Mouse (Mus musculus) heart, embryonic 11.5 days (tissue): ENCODE measurements at regions not wholly inside any gene's neighbourhood (a gene's known extent, or its start where the extent isn't known, plus 50 kb on each side); places are given as distances from the start of the nearest gene placed in this dataset.
"Not testable (repeated sequence)": the region's sequence is repeated elsewhere in the genome, so short reads cannot be mapped to it uniquely, and the experiment has no call there.

Experiments used
- ATAC-seq: fragments of 200-750 bp; cut with Nextera tagmentation; replicated peaks from 2 replicates; pipeline ENCODE4 v1.8.0; 2017; ENCODE audit warnings: moderate library complexity; ENCODE audit not compliant: insufficient number of reproducible peaks, low FRiP score, low TSS enrichment
- H3K27ac ChIP-seq: fragments of 300-500 bp; sonication (generic); 2 replicates; pipeline ENCODE4 v1.5.1; 2014; ENCODE audit warnings: mild to moderate bottlenecking, low read depth, low read length
- H3K27me3 ChIP-seq: fragments of 300-500 bp; sonication (generic); 2 replicates; pipeline ENCODE4 v1.6.1; 2014; ENCODE audit warnings: mild to moderate bottlenecking, low read length, mixed read lengths; ENCODE audit not compliant: control insufficient read depth, insufficient read depth
- H3K36me3 ChIP-seq: fragments of 300-500 bp; sonication (generic); 2 replicates; pipeline ENCODE4 v1.6.1; 2014; ENCODE audit warnings: mild to moderate bottlenecking, low read length, moderate library complexity, mixed read lengths; ENCODE audit not compliant: control insufficient read depth, insufficient read depth
- H3K4me1 ChIP-seq: fragments of 300-500 bp; sonication (generic); 2 replicates; pipeline ENCODE4 v1.6.1; 2014; ENCODE audit warnings: low read length; ENCODE audit not compliant: control insufficient read depth, insufficient read depth
- H3K4me2 ChIP-seq: fragments of 300-500 bp; sonication (generic); 2 replicates; pipeline ENCODE4 v1.6.1; 2014; ENCODE audit warnings: mild to moderate bottlenecking, moderate library complexity
- H3K4me3 ChIP-seq: fragments of 300-500 bp; sonication (generic); 2 replicates; pipeline ENCODE4 v1.5.1; 2014; ENCODE audit warnings: low read depth, low read length
- H3K9ac ChIP-seq: fragments of 300-500 bp; sonication (generic); 2 replicates; pipeline ENCODE4 v1.6.1; 2014; ENCODE audit warnings: mild to moderate bottlenecking, low read depth, low read length, moderate library complexity
- H3K9me3 ChIP-seq: fragments of 300-500 bp; sonication (generic); replicated peaks from 2 replicates; pipeline ENCODE4 v1.6.1; 2016; ENCODE audit warnings: low read length; ENCODE audit not compliant: control insufficient read depth
- WGBS: fragments of 180-500 bp; shearing (Covaris S2); extraction: QIAGEN DNeasy Blood & Tissue Kit; methylation state at CpG from one replicate; pipeline ENCODE4 v1.1.7; 2014; ENCODE audit not compliant: insufficient replicate concordance; 5-methylcytosine and 5-hydroxymethylcytosine counted together

DNA sequence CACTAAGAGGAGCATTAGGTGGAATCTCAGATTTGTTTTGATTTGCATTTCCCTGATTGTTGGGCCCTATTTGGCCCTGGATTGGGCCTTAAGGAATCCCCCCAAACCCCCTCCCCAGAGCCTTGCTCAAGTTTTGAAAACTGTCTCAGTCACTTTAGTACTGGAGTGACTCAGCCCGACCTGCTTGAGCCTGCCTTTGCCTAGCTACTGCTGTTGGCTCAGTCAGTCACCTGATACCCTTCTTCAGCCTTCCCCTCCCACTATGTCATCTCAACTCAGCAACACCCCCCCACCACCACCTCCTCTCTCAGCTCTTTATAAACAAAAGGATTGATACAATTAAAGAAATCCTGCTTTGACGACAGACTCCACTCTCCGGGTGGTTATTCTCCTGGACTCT lies 694.5 kb upstream of the Slc8a1 start:
- no peak overlapping the region for H3K4me3 ChIP-seq
- no peak overlapping the region for H3K9ac ChIP-seq
- no peaks in the 10 kb centered on the region for H3K36me3 ChIP-seq
- no peaks in the 10 kb centered on the region for H3K9me3 ChIP-seq
- no peak for ATAC-seq
- 41% methylated on average over 3 of the region's 3 CpGs for WGBS
- H3K27me3 ChIP-seq, result no peaks in the 10 kb centered on the region
- no peak overlapping the region for H3K4me2 ChIP-seq
- no peaks in the 10 kb centered on the region for H3K4me1 ChIP-seq
- no peak overlapping the region for H3K27ac ChIP-seq

DNA sequence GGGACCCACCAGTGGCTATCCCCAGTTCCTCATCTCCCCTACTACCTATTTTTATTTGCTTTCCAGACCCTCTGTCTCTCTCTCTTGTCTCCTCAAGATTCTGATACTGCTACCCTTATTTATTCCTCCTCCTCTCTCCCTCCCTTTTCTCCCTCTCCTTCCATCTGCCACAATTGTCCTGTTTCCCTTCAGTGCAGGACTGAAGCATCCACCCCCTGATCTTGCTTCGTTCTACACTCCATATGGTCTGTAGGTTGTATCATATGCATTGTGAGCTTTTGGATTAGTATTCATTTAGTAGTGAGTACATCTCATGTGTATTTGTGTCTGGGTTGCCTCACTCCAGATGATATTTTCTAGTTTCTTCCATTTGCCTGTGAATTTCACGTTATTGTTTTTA lies 670.1 kb upstream of the Slc8a1 start:
- Histone ChIP-seq H3K36me3 (no peaks in the 10 kb centered on the region), H3K4me2 (no peak overlapping the region), H3K9me3 (no peaks in the 10 kb centered on the region), H3K27ac (no peak overlapping the region), H3K27me3 (no peaks in the 10 kb centered on the region), H3K9ac (no peak overlapping the region), H3K4me3 (no peak overlapping the region), H3K4me1 (no peaks in the 10 kb centered on the region)
- ATAC-seq, result no peak
- 80% methylated on average over 2 of the region's 2 CpGs for WGBS

DNA sequence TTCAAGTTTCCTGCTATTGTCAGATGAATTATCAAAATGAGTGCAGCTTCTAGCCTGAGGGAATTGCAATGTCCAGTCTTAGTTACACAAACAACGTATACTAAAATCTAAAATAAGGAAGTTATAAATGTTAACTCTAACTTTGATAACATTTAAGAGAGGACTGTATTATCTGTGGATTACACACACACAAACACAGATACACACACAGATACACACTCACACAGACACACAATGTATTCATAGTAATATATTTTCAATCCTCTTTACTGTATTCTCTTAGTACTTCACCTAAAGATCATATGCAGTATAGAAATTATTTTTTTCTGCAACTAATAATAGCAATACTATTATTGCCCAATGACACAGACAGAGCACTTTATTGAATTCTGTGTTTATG lies 661.2 kb upstream of the Slc8a1 start:
- H3K9ac ChIP-seq, result no peak overlapping the region
- no peaks in the 10 kb centered on the region for H3K4me1 ChIP-seq
- no peaks in the 10 kb centered on the region for H3K9me3 ChIP-seq
- H3K36me3 ChIP-seq, result no peaks in the 10 kb centered on the region
- 77% methylated on average over 1 of the region's 1 CpGs for WGBS
- no peak overlapping the region for H3K27ac ChIP-seq
- H3K27me3 ChIP-seq, result no peaks in the 10 kb centered on the region
- ATAC-seq, result no peak
- H3K4me3 ChIP-seq, result no peak overlapping the region
- H3K4me2 ChIP-seq, result no peak overlapping the region

DNA sequence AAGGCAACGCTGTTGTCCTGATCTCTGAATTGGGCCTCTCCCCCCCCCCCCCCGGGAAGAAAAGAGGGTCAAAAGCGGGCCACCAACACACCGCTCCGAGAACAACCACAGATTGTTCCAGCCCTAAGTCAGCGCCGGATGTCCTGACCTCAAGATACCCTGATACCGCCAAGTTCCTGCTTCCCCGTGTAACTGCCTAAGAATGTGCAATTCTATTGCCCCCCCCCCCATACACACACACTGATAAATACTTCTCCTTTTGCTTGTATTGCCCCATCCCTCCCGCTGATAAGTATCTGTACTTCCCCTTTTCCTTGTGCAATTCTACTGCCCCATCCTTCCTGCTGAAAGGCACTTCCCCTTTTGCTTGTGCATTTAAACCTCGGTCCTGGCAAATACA lies 641.2 kb upstream of the Slc8a1 start:
- not testable (repeated sequence) for H3K4me3 ChIP-seq, H3K27me3 ChIP-seq, H3K9ac ChIP-seq, H3K4me2 ChIP-seq, H3K4me1 ChIP-seq, H3K27ac ChIP-seq, H3K36me3 ChIP-seq, ATAC-seq, H3K9me3 ChIP-seq
- WGBS, result 71% methylated on average over 5 of the region's 11 CpGs

DNA sequence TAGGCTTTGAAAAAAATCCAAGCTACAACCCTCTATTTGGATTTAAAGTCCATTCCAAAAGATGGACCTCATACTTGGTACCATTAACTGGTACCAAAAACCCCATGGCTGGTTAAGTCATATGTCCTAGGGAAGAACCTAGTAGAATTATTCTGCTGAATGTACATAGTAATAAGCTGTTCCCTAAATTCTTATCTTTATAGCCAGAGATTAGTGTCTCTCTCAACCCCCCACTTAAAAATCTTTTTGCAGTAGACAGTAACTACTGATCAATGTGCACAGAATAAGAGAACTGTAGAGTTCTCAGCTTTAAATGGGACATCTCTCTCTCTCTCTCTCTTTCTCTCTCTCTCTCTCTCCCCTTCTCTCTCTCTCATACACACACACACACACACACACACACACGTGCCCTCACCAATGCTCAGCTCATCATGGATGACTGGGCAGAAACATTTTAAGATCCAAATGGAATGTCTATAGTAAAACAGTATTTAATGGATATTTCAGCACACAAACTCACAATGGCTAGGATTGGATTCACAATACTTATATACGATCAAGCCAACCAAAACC lies 640.2 kb upstream of the Slc8a1 start:
- Histone ChIP-seq H3K9ac (no peak overlapping the region), H3K4me2 (no peak overlapping the region), H3K27me3 (no peaks in the 10 kb centered on the region), H3K4me1 (no peaks in the 10 kb centered on the region), H3K36me3 (no peaks in the 10 kb centered on the region), H3K4me3 (no peak overlapping the region), H3K27ac (no peak overlapping the region), H3K9me3 (no peaks in the 10 kb centered on the region)
- ATAC-seq, result no peak
- 90% methylated on average over 2 of the region's 2 CpGs for WGBS

DNA sequence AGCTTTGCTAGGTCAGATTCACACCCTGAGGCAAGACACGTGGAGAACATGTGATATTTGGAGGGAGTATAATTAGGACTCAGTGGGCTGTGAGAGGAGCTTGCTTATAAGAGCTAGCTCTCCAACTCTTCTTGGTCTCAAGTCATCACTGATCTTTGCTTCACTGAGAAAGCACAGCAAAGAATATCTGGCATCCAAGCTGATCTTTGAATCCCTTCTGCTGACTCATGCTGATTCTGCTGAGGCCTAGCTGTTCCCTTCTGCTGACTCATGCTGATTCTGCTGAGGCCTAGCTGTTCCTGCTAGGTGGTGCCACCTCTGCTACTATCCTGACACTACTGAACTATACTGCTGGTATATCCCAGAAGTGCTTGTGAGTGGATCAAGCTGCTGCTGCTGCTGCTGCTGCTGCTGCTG lies 639.0 kb upstream of the Slc8a1 start:
- no peak overlapping the region for H3K4me2 ChIP-seq
- H3K9me3 ChIP-seq, result no peaks in the 10 kb centered on the region
- ATAC-seq, result peak; percentile 71; the same call in 1 of the 2 replicates
- H3K27me3 ChIP-seq, result no peaks in the 10 kb centered on the region
- 87% methylated on average over 1 of the region's 1 CpGs for WGBS
- no peak overlapping the region for H3K9ac ChIP-seq
- H3K4me1 ChIP-seq, result no peaks in the 10 kb centered on the region
- H3K36me3 ChIP-seq, result no peaks in the 10 kb centered on the region
- no peak overlapping the region for H3K27ac ChIP-seq
- H3K4me3 ChIP-seq, result no peak overlapping the region

DNA sequence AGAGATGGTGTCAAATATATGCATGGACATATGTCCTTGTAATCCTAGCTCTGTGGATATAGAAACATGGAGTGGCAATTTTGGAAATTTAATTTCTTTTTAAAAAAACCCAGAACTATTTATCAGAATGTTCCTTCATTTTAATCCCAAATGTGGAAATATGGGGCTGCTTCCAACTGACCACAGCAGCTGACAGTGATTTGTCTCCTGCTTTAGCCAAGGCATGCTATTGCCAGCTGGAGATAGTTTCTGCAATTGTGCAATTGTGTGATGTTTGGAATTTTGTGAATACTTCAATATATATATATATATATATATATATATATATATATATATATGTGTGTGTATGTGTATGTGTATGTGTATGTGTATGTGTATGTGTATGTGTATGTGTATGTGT lies 629.7 kb upstream of the Slc8a1 start:
- Histone ChIP-seq H3K9ac (no peak overlapping the region), H3K4me1 (no peaks in the 10 kb centered on the region), H3K9me3 (no peaks in the 10 kb centered on the region), H3K27me3 (no peaks in the 10 kb centered on the region), H3K36me3 (no peaks in the 10 kb centered on the region), H3K4me3 (no peak overlapping the region), H3K4me2 (no peak overlapping the region), H3K27ac (no peak overlapping the region)
- ATAC-seq, result no peak

DNA sequence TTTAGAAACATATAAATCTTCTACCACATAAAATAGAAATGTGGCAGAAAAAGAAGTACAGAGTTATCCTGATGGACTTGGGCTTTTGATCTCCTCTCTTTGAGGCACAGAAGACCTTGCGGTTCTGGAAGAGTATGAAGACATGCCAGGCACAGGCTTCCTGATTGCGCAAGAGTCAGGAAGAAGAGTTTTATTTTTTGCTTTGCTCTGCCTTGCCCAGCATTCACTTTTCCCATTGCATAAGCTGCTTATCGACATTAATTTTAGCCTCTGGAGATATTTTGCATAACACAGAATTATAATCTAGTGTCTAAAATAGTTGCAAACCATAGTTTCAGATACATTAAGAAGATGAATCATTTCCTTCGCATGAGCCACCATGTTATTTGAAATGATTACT lies 627.8 kb upstream of the Slc8a1 start:
- H3K9me3 ChIP-seq, result no peaks in the 10 kb centered on the region
- ATAC-seq, result no peak
- H3K27me3 ChIP-seq, result no peaks in the 10 kb centered on the region
- no peaks in the 10 kb centered on the region for H3K36me3 ChIP-seq
- H3K4me1 ChIP-seq, result no peaks in the 10 kb centered on the region
- H3K27ac ChIP-seq, result no peak overlapping the region
- no peak overlapping the region for H3K4me2 ChIP-seq
- WGBS, result 84% methylated on average over 4 of the region's 4 CpGs
- H3K9ac ChIP-seq, result no peak overlapping the region
- H3K4me3 ChIP-seq, result no peak overlapping the region

DNA sequence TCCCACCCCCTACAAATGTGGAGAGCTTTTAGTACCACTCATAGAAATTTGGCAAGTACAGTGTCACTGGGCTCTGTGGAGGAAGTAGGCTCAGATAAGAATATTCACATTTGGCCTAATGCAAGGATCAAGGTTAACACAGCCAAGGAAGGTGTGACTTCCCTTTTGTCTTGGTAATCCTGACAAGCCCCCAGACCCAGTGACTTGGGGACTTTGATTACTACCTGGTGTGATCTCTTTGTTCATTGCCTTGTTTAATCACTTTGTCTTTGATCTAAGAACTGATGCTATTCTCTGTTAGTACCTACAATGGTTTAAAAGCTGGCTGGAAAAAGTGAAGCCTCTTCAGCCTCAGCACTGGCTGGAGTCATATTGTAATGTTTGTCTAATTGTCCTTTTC lies 610.5 kb upstream of the Slc8a1 start:
- no peak overlapping the region for H3K4me3 ChIP-seq
- H3K27me3 ChIP-seq, result no peaks in the 10 kb centered on the region
- no peak overlapping the region for H3K9ac ChIP-seq
- ATAC-seq, result no peak
- H3K4me2 ChIP-seq, result no peak overlapping the region
- H3K4me1 ChIP-seq, result no peaks in the 10 kb centered on the region
- H3K36me3 ChIP-seq, result no peaks in the 10 kb centered on the region
- H3K27ac ChIP-seq, result no peak overlapping the region
- H3K9me3 ChIP-seq, result no peaks in the 10 kb centered on the region
